Mouse (Mus musculus) MEL (cell line): ENCODE measurements at regions not wholly inside any gene's neighbourhood (a gene's known extent, or its start where the extent isn't known, plus 50 kb on each side); places are given as distances from the start of the nearest gene placed in this dataset.

Source experiments
- DNase-seq: peaks from one replicate; pipeline ENCODE4 v3.0.0; 2011; ENCODE audit warnings: low read depth, low spot score
- H3K27ac ChIP-seq: 2 replicates; pipeline ENCODE4 v1.5.1; 2012; ENCODE audit warnings: low read depth, mild to moderate bottlenecking, control low read depth, low read length, moderate library complexity; ENCODE audit not compliant: control insufficient read depth
- H3K27me3 ChIP-seq, 2 experiments: fragments of 150-350 bp in 1 of 2; sonication (generic) in 1 of 2; 2 replicates each; pipeline ENCODE4 v1.6.1; 2012; ENCODE audit warnings: low read length in 2 of 2, mild to moderate bottlenecking in 2 of 2, improper control_type of control experiment in 1 of 2, moderate library complexity in 1 of 2; ENCODE audit not compliant: insufficient read depth in 2 of 2, control insufficient read depth in 1 of 2
- H3K36me3 ChIP-seq, 2 experiments: 2 replicates each; pipeline ENCODE4 v1.6.1; 2012 to 2014; ENCODE audit warnings: low read length in 2 of 2, improper control_type of control experiment in 1 of 2, inconsistent platforms in 1 of 2, mild to moderate bottlenecking in 1 of 2; ENCODE audit not compliant: insufficient read depth in 2 of 2, control insufficient read depth in 1 of 2
- H3K4me1 ChIP-seq, 2 experiments: fragments of 150-350 bp in 1 of 2; sonication (generic) in 1 of 2; 2 replicates each; pipeline ENCODE4 v1.6.1; 2012; ENCODE audit warnings: low read length in 2 of 2, improper control_type of control experiment in 1 of 2, mild to moderate bottlenecking in 1 of 2; ENCODE audit not compliant: insufficient read depth in 2 of 2, control insufficient read depth in 1 of 2
- H3K4me3 ChIP-seq, 2 experiments: fragments of 150-350 bp in 1 of 2; sonication (generic) in 1 of 2; 2 replicates each; pipeline ENCODE4 v1.5.1; 2012; ENCODE audit warnings: low read depth in 2 of 2, low read length in 2 of 2, mild to moderate bottlenecking in 2 of 2, moderate library complexity in 2 of 2, control low read depth in 1 of 2, improper control_type of control experiment in 1 of 2; ENCODE audit not compliant: control insufficient read depth in 1 of 2, insufficient read depth in 1 of 2
- H3K79me2 ChIP-seq: 2 replicates; pipeline ENCODE4 v1.6.1; 2012; ENCODE audit warnings: mild to moderate bottlenecking, low read length, moderate library complexity; ENCODE audit not compliant: control insufficient read depth, poor library complexity, insufficient read depth
- H3K9ac ChIP-seq: 2 replicates; pipeline ENCODE4 v1.6.1; 2012; ENCODE audit warnings: low read depth, mild to moderate bottlenecking, control low read depth, low read length, moderate library complexity; ENCODE audit not compliant: control insufficient read depth, poor library complexity, severe bottlenecking
- H3K9me3 ChIP-seq: fragments of 150-350 bp; sonication (generic); replicated peaks from 2 replicates; pipeline ENCODE4 v1.6.1; 2012; ENCODE audit warnings: mild to moderate bottlenecking, low read length, improper control_type of control experiment, moderate library complexity; ENCODE audit not compliant: insufficient read depth
- BHLHE40 ChIP-seq: IDR thresholded peaks from 2 replicates; pipeline ENCODE4 v1.6.1; 2012; ENCODE audit warnings: low read depth, mild to moderate bottlenecking, inconsistent platforms, low read length, improper control_type of control experiment, borderline replicate concordance
- CHD1 ChIP-seq: IDR thresholded peaks from 2 replicates; pipeline ENCODE4 v1.6.1; 2012; ENCODE audit warnings: low read depth, mild to moderate bottlenecking, inconsistent platforms, low read length, improper control_type of control experiment
- CHD2 ChIP-seq: IDR thresholded peaks from 2 replicates; pipeline ENCODE4 v1.6.1; 2011; ENCODE audit warnings: low read length, improper control_type of control experiment
- CTCF ChIP-seq, 3 experiments: IDR thresholded peaks in 2 of 3; conservative IDR thresholded peaks in 1 of 3; 2 replicates each; pipeline ENCODE4 v1.5.1; 2011 to 2012; ENCODE audit warnings: low read length in 3 of 3, low read depth in 2 of 3, mild to moderate bottlenecking in 2 of 3, improper control_type of control experiment in 1 of 3, inconsistent platforms in 1 of 3, mixed read lengths in 1 of 3, moderate library complexity in 1 of 3; ENCODE audit not compliant: control insufficient read depth in 1 of 3, insufficient read depth in 1 of 3, poor library complexity in 1 of 3, severe bottlenecking in 1 of 3
- E2F4 ChIP-seq: IDR thresholded peaks from 2 replicates; pipeline ENCODE4 v1.6.1; 2011; ENCODE audit warnings: low read depth, low read length, improper control_type of control experiment, borderline replicate concordance
- ELF1 ChIP-seq: IDR thresholded peaks from 2 replicates; pipeline ENCODE4 v1.6.1; 2014; ENCODE audit warnings: low read depth, mild to moderate bottlenecking, inconsistent platforms, low read length, improper control_type of control experiment, moderate library complexity
- EP300 ChIP-seq, 2 experiments: IDR thresholded peaks; 2 replicates each; pipeline ENCODE4 v1.6.1; 2011; ENCODE audit warnings: improper control_type of control experiment in 2 of 2, low read length in 2 of 2, low read depth in 1 of 2, mild to moderate bottlenecking in 1 of 2
- ETS1 ChIP-seq: IDR thresholded peaks from 2 replicates; pipeline ENCODE4 v1.6.1; 2012; ENCODE audit warnings: low read depth, mild to moderate bottlenecking, inconsistent platforms, low read length, improper control_type of control experiment, moderate library complexity
- GABPA ChIP-seq: IDR thresholded peaks from 2 replicates; pipeline ENCODE4 v1.6.1; 2012; ENCODE audit warnings: low read depth, mild to moderate bottlenecking, inconsistent platforms, low read length, improper control_type of control experiment, moderate library complexity
- GATA1 ChIP-seq: IDR thresholded peaks from 2 replicates; pipeline ENCODE4 v1.6.1; 2011; ENCODE audit warnings: low read depth, low read length, improper control_type of control experiment
- HCFC1 ChIP-seq: IDR thresholded peaks from 2 replicates; pipeline ENCODE4 v1.6.1; 2012; ENCODE audit warnings: low read depth, mild to moderate bottlenecking, inconsistent platforms, low read length, improper control_type of control experiment, moderate library complexity
- JUND ChIP-seq: IDR thresholded peaks from 2 replicates; pipeline ENCODE4 v1.6.1; 2011; ENCODE audit warnings: low read depth, mild to moderate bottlenecking, improper control_type of control experiment, low read length
- KAT2A ChIP-seq: conservative IDR thresholded peaks from 2 replicates; pipeline ENCODE4 v1.6.1; 2012; ENCODE audit warnings: low read depth, low read length, improper control_type of control experiment, inconsistent platforms
- MAFK ChIP-seq: IDR thresholded peaks from 2 replicates; pipeline ENCODE4 v1.6.1; 2011; ENCODE audit warnings: low read depth, mild to moderate bottlenecking, low read length, improper control_type of control experiment, borderline replicate concordance
- MAX ChIP-seq: IDR thresholded peaks from 2 replicates; pipeline ENCODE4 v1.6.1; 2011; ENCODE audit warnings: low read length, improper control_type of control experiment
- MAZ ChIP-seq: IDR thresholded peaks from 2 replicates; pipeline ENCODE4 v1.6.1; 2012; ENCODE audit warnings: low read depth, mild to moderate bottlenecking, inconsistent platforms, low read length, improper control_type of control experiment
- MEF2A ChIP-seq: IDR thresholded peaks from 2 replicates; pipeline ENCODE4 v1.6.1; 2014; ENCODE audit warnings: low read depth, mild to moderate bottlenecking, inconsistent platforms, low read length, improper control_type of control experiment; ENCODE audit not compliant: poor library complexity, insufficient replicate concordance, severe bottlenecking; ENCODE audit errors: extremely low read depth
- MXI1 ChIP-seq: IDR thresholded peaks from 2 replicates; pipeline ENCODE4 v1.6.1; 2011; ENCODE audit warnings: mild to moderate bottlenecking, low read depth, low read length, improper control_type of control experiment
- MYB ChIP-seq: IDR thresholded peaks from 2 replicates; pipeline ENCODE4 v1.6.1; 2011; ENCODE audit warnings: mild to moderate bottlenecking, low read depth, low read length, improper control_type of control experiment
- MYC ChIP-seq: IDR thresholded peaks from 2 replicates; pipeline ENCODE4 v1.6.1; 2011; ENCODE audit warnings: low read depth, mild to moderate bottlenecking, low read length, improper control_type of control experiment, moderate library complexity
- NELFE ChIP-seq: IDR thresholded peaks from 2 replicates; pipeline ENCODE4 v1.6.1; 2011; ENCODE audit warnings: low read depth, low read length, improper control_type of control experiment
- NRF1 ChIP-seq: IDR thresholded peaks from 2 replicates; pipeline ENCODE4 v1.6.1; 2014; ENCODE audit warnings: low read depth, mild to moderate bottlenecking, inconsistent platforms, low read length, improper control_type of control experiment, moderate library complexity; ENCODE audit not compliant: poor library complexity, insufficient read depth, severe bottlenecking
- POLR2AphosphoS2 ChIP-seq: IDR thresholded peaks from 2 replicates; pipeline ENCODE4 v1.6.1; 2011; ENCODE audit warnings: low read length, improper control_type of control experiment
- POLR2AphosphoS5 ChIP-seq: IDR thresholded peaks from 2 replicates; pipeline ENCODE4 v1.6.1; 2012; ENCODE audit warnings: low read depth, borderline replicate concordance, mild to moderate bottlenecking, inconsistent platforms, low read length, moderate library complexity, mixed read lengths
- RAD21 ChIP-seq: IDR thresholded peaks from 2 replicates; pipeline ENCODE4 v1.6.1; 2011; ENCODE audit warnings: mild to moderate bottlenecking, low read depth, low read length, improper control_type of control experiment
- RCOR1 ChIP-seq: IDR thresholded peaks from 2 replicates; pipeline ENCODE4 v1.6.1; 2012; ENCODE audit warnings: low read depth, mild to moderate bottlenecking, inconsistent platforms, low read length, improper control_type of control experiment
- SIN3A ChIP-seq: IDR thresholded peaks from 2 replicates; pipeline ENCODE4 v1.6.1; 2012; ENCODE audit warnings: low read length, improper control_type of control experiment, inconsistent platforms
- SMC3 ChIP-seq: IDR thresholded peaks from 2 replicates; pipeline ENCODE4 v1.6.1; 2011; ENCODE audit warnings: low read depth, low read length, improper control_type of control experiment
- TAL1 ChIP-seq: IDR thresholded peaks from 2 replicates; pipeline ENCODE4 v1.6.1; 2012; ENCODE audit warnings: mild to moderate bottlenecking, inconsistent platforms, low read length, moderate library complexity, mixed read lengths
- TBP ChIP-seq: IDR thresholded peaks from 2 replicates; pipeline ENCODE4 v1.8.0; 2011; ENCODE audit warnings: low read depth, low read length, improper control_type of control experiment
- TCF12 ChIP-seq: IDR thresholded peaks from 2 replicates; pipeline ENCODE4 v1.6.1; 2014; ENCODE audit warnings: low read depth, mild to moderate bottlenecking, inconsistent platforms, low read length, improper control_type of control experiment, moderate library complexity
- UBTF ChIP-seq: IDR thresholded peaks from 2 replicates; pipeline ENCODE4 v1.6.1; 2012; ENCODE audit warnings: low read depth, mild to moderate bottlenecking, inconsistent platforms, low read length, improper control_type of control experiment, moderate library complexity, borderline replicate concordance; ENCODE audit not compliant: insufficient read depth
- USF1 ChIP-seq: IDR thresholded peaks from 2 replicates; pipeline ENCODE4 v1.6.1; 2014; ENCODE audit warnings: low read depth, mild to moderate bottlenecking, inconsistent platforms, low read length, improper control_type of control experiment, moderate library complexity
- USF2 ChIP-seq, 2 experiments: IDR thresholded peaks; 2 replicates each; pipeline ENCODE4 v1.6.1; 2011 to 2012; ENCODE audit warnings: improper control_type of control experiment in 2 of 2, low read length in 2 of 2, borderline replicate concordance in 1 of 2, inconsistent platforms in 1 of 2, low read depth in 1 of 2, mild to moderate bottlenecking in 1 of 2; ENCODE audit not compliant: insufficient read depth in 1 of 2
- ZC3H11A ChIP-seq: IDR thresholded peaks from 2 replicates; pipeline ENCODE4 v1.6.1; 2012; ENCODE audit warnings: low read depth, mild to moderate bottlenecking, inconsistent platforms, low read length, improper control_type of control experiment
- ZKSCAN1 ChIP-seq: IDR thresholded peaks from 2 replicates; pipeline ENCODE4 v1.6.1; 2012; ENCODE audit warnings: low read depth, mild to moderate bottlenecking, inconsistent platforms, low read length, improper control_type of control experiment, moderate library complexity
- ZMIZ1 ChIP-seq: IDR thresholded peaks from 2 replicates; pipeline ENCODE4 v1.6.1; 2012; ENCODE audit warnings: low read depth, mild to moderate bottlenecking, inconsistent platforms, low read length, improper control_type of control experiment, moderate library complexity
- ZNF384 ChIP-seq: IDR thresholded peaks from 2 replicates; pipeline ENCODE4 v1.6.1; 2012; ENCODE audit warnings: low read depth, mild to moderate bottlenecking, inconsistent platforms, low read length, improper control_type of control experiment

DNA sequence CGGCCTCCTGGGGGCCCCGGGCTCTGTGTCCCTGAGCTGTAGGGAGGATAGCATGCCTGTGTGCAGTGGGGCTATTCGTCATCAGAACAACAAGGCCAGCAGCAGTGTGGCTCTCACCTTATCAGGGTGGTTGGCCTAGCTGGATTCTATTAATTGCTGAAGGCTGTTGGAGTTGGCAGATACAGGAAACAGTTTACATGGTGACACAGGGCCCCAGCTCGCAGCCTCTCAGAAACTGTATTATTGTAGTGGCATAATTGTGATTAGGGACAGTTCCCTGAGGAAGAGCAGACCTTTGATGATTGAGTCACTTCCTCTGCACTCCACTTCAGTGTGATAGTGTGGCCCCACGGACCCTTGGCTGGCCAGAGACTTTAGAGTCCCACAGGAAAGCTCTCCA lies 61.6 kb upstream of the Lmo2 start:
- Histone ChIP-seq H3K9ac (peak overlapping the region; percentile 77), H3K79me2 (no peaks in the 10 kb centered on the region), H3K27me3 (no peaks in the 10 kb centered on the region), H3K36me3 (peaks cover 0 to 54% of the 10 kb centered on the region in 2 experiments; a peak in 2 of 4 replicates), H3K4me1 (peaks cover 25 to 58% of the 10 kb centered on the region in 2 experiments), H3K9me3 (no peaks in the 10 kb centered on the region), H3K4me3 (peak overlapping the region; percentile 28 to 35; a peak in 3 of 4 replicates), H3K27ac (peak overlapping the region; percentile 99)
- peak; percentile 87 for DNase-seq
- no peak for TF ChIP-seq ZMIZ1
- no peak for TF ChIP-seq KAT2A
- no peak for TF ChIP-seq E2F4
- no peak for TF ChIP-seq MAX
- no peak for TF ChIP-seq BHLHE40
- TF ChIP-seq HCFC1: no peak
- TF ChIP-seq UBTF: no peak
- no peak for TF ChIP-seq MAFK
- TF ChIP-seq JUND: no peak
- no peak for TF ChIP-seq MYC
- TF ChIP-seq GABPA: no peak
- no peak for TF ChIP-seq CTCF (IDR thresholded peaks at IDR 0.05 in 2 of 3, conservative IDR thresholded peaks at IDR 0.05 in 1 of 3; ENCODE audit: control insufficient read depth in 1 of 3, insufficient read depth in 1 of 3, low read depth in 2 of 3, low read length in 3 of 3, poor library complexity in 1 of 3, severe bottlenecking in 1 of 3)
- TF ChIP-seq TCF12: no peak; the same call in 1 of the 2 replicates
- no peak for TF ChIP-seq NRF1
- peak; percentile 75 for TF ChIP-seq TBP
- TF ChIP-seq NELFE: no peak
- no peak for TF ChIP-seq MXI1
- TF ChIP-seq RCOR1: no peak
- peak; percentile 82; the same call in 1 of the 2 replicates for TF ChIP-seq ETS1
- peak; percentile 73 for TF ChIP-seq MYB
- TF ChIP-seq TAL1: peak; percentile 13; the same call in 1 of the 2 replicates
- no peak for TF ChIP-seq MEF2A
- TF ChIP-seq GATA1: peak; percentile 72
- no peak for TF ChIP-seq ZNF384
- no peak; the same call in 1 of the 2 replicates for TF ChIP-seq SIN3A
- TF ChIP-seq USF2 (IDR thresholded peaks at IDR 0.05; ENCODE audit: borderline replicate concordance in 1 of 2, insufficient read depth in 1 of 2, low read depth in 1 of 2, low read length in 2 of 2): no peak
- no peak for TF ChIP-seq RAD21
- TF ChIP-seq SMC3: no peak
- TF ChIP-seq EP300 (IDR thresholded peaks at IDR 0.05; ENCODE audit: low read depth in 1 of 2, low read length in 2 of 2): peak; percentile 68 to 89; a peak in 3 of 4 replicates
- TF ChIP-seq POLR2AphosphoS5: no peak
- no peak for TF ChIP-seq ZKSCAN1
- TF ChIP-seq MAZ: no peak
- no peak for TF ChIP-seq USF1
- no peak for TF ChIP-seq CHD2
- TF ChIP-seq ZC3H11A: no peak
- no peak for TF ChIP-seq CHD1
- TF ChIP-seq POLR2AphosphoS2: no peak
- no peak for TF ChIP-seq ELF1
